Mouse (Mus musculus): ENCODE data around the gene B4galnt4.

GRCm38 (mm10) chr7:141092051-141092735 lies 31.3 kb downstream of the B4galnt4 start:
- TF ChIP-seq CTCF (IDR thresholded peaks at IDR 0.05; ENCODE audit: low read depth, low read length) (no peak), GATA1 (IDR thresholded peaks at IDR 0.05; ENCODE audit: borderline replicate concordance, low read length) (no peak), GATA2 (IDR thresholded peaks at IDR 0.05; ENCODE audit: borderline replicate concordance, low read depth, low read length) (no peak), POLR2AphosphoS5 (IDR thresholded peaks at IDR 0.05; ENCODE audit: insufficient replicate concordance, low read depth, low read length) (no peak), TAL1 (conservative IDR thresholded peaks at IDR 0.05; ENCODE audit: low read depth, low read length) (no peak)

All from G1E (cell line).